Mouse (Mus musculus) heart, postnatal 14 days (tissue): Measurements from ENCODE around the gene Olfr849. TPM values are rescaled to one million over a fixed set of nuclear protein-coding genes. Genes with fewer than 3 reads are reported as not detected.

Experiments
- DNase-seq, 2 experiments: peaks; one replicate each; pipeline ENCODE4 v3.0.0; 2021 to 2022
- intact Hi-C: fragments of 180-260 bp; cut with DNase I; formaldehyde crosslinking; loops from one replicate; pipeline ENCODE4 v1.15.1; 2025
- long read RNA-seq, 2 experiments: library from polyadenylated mRNA; stranded (forward); transcript quantifications; one replicate each; pipeline ENCODE4 v2.0.0; 2021
- total RNA-seq, 2 experiments: library from RNA; stranded (reverse); gene quantifications; 2 replicates each; pipeline ENCODE4 v1.2.3; 2021

Gene Olfr849
- not detected for total RNA-seq
- long read RNA-seq, experiment 1 = 0 reads
- long read RNA-seq, experiment 2 = 0 reads

DNA sequence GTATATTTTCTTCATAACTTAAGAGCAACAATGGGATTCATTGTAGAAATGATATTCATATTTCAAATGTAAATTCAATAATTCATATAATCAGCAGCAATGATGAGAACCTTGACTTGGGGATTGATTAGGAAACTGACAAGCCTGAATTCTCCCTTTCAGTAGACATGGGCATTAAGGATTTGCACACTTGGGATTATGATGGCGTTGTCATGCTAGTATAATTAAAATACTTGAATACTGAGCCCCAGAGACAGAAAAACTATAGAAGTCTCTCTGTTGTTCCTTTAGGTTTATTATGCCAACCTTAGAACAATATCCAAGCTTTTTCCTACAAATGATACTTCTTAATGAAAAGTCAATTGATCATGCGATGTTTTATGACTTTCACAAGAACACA lies at the start of gene Olfr849:
Olfr849 (plus strand) TSS at position 301 of the 400 bp plus-strand sequence.
- no peak for DNase-seq

GRCm38 (mm10) chr9:19478148-19478547 lies 38.1 kb downstream of the Olfr849 start, which contains the start of gene Olfr850:
Gene Olfr850 (minus strand): TSS chr9:19478248.
- no peak for DNase-seq
- intact Hi-C loops = no loop called here

More for the DNA sequence above, at the start of gene Olfr849:
- intact Hi-C loops = no loop called here

DNA sequence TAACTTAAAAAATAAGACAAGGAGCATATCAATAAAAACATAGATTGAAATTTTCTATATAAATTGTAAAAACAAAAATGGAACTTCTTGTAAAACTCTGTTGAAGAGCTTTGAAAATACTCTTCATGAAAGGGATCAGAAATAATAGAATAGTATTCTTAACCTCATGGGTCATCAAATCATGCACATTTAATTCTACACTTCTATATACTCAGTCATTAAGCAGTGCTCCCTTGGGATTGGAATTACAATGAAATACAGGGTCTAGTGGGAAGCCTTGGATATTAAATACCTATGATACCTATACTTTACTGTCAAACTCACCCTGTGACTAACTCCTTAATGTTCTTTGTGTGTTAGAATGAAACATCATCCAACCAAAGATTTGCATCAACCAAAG lies 52.9 kb downstream of the Olfr849 start, which contains the start of gene Olfr851:
Olfr851 (plus strand) TSS at position 301 of the 400 bp plus-strand sequence.
- intact Hi-C loops = no loop called here
- DNase-seq = no peak

Other genes starting within 250 kb of the Olfr849 start
- gene Olfr843, start 188.3 kb upstream of the Olfr849 start, total RNA-seq = not detected
- not detected for gene Olfr844, start 123.9 kb upstream of the Olfr849 start, total RNA-seq
- not detected for gene Olfr845, start 103.8 kb upstream of the Olfr849 start, total RNA-seq
- not detected for gene Olfr846, start 76.3 kb upstream of the Olfr849 start, total RNA-seq
- gene Olfr847, start 61.6 kb upstream of the Olfr849 start, total RNA-seq = not detected
- gene Olfr850, start 38.0 kb downstream of the Olfr849 start, total RNA-seq = not detected
- gene Olfr851, start 53.0 kb downstream of the Olfr849 start, total RNA-seq = not detected
- not detected for gene Olfr853, start 100.8 kb downstream of the Olfr849 start, total RNA-seq
- not detected for gene Olfr854, start 127.1 kb downstream of the Olfr849 start, total RNA-seq
- gene Olfr855, start 142.4 kb downstream of the Olfr849 start, total RNA-seq = not detected
- 10 to 100 TPM; 12.6 to 13.3 TPM for gene Zfp317, start 181.8 kb downstream of the Olfr849 start, total RNA-seq